Mouse (Mus musculus) kidney, embryonic 14.5 days (tissue): ENCODE results near the gene Cfh. TPM values are rescaled to one million over a fixed set of nuclear protein-coding genes. Genes with fewer than 3 reads are reported as not detected.
"Not testable (repeated sequence)": the region's sequence is repeated elsewhere in the genome, so short reads cannot be mapped to it uniquely, and the experiment has no call there.

Experiments used
- ATAC-seq: fragments of 200-750 bp; cut with Nextera tagmentation; 2 replicates; pipeline ENCODE4 v1.8.0; 2017; ENCODE audit warnings: moderate number of reproducible peaks, mild to moderate bottlenecking, moderate TSS enrichment, moderate library complexity; ENCODE audit not compliant: low FRiP score, low TSS enrichment
- H3K27ac ChIP-seq: fragments of 300-500 bp; sonication (generic); 2 replicates; pipeline ENCODE4 v1.5.1; 2014; ENCODE audit warnings: low read depth, mild to moderate bottlenecking, low read length, moderate library complexity, mixed read lengths
- H3K27me3 ChIP-seq: fragments of 300-500 bp; sonication (generic); 2 replicates; pipeline ENCODE4 v1.6.1; 2014; ENCODE audit warnings: mild to moderate bottlenecking, low read length; ENCODE audit not compliant: control insufficient read depth, insufficient read depth
- H3K36me3 ChIP-seq: fragments of 300-500 bp; sonication (generic); 2 replicates; pipeline ENCODE4 v1.6.1; 2014; ENCODE audit warnings: low read length, mixed read lengths; ENCODE audit not compliant: control insufficient read depth, insufficient read depth
- H3K4me1 ChIP-seq: fragments of 300-500 bp; sonication (generic); 2 replicates; pipeline ENCODE4 v1.6.1; 2014; ENCODE audit warnings: low read length, mixed read lengths; ENCODE audit not compliant: control insufficient read depth, insufficient read depth
- H3K4me2 ChIP-seq: fragments of 300-500 bp; sonication (generic); replicated peaks from 2 replicates; pipeline ENCODE4 v1.6.1; 2014; ENCODE audit warnings: low read depth, mild to moderate bottlenecking, low read length
- H3K4me3 ChIP-seq: fragments of 300-500 bp; sonication (generic); 2 replicates; pipeline ENCODE4 v1.5.1; 2014; ENCODE audit warnings: mild to moderate bottlenecking, low read length
- H3K9ac ChIP-seq: fragments of 300-500 bp; sonication (generic); 2 replicates; pipeline ENCODE4 v1.6.1; 2014; ENCODE audit warnings: low read depth, mild to moderate bottlenecking, low read length, moderate library complexity
- H3K9me3 ChIP-seq: fragments of 300-500 bp; sonication (generic); 2 replicates; pipeline ENCODE4 v1.6.1; 2016; ENCODE audit warnings: low read length; ENCODE audit not compliant: control insufficient read depth
- WGBS: fragments of 180-500 bp; shearing (Covaris S2); extraction: QIAGEN DNeasy Blood & Tissue Kit; methylation state at CpG from one replicate; pipeline ENCODE4 v1.1.7; 2014; 5-methylcytosine and 5-hydroxymethylcytosine counted together
- polyA plus RNA-seq: library from polyadenylated mRNA; unstranded; fragments of >200 nt; fragmentation: Nextera tagmentation; extraction: Ambion mirVana; gene quantifications from 2 replicates; pipeline ENCODE4 v1.2.1, GENCODE M21; 2014

The Cfh gene
- 119 and 147 TPM in 2 replicates for polyA plus RNA-seq

- H3K36me3 ChIP-seq, H3K27me3 ChIP-seq, H3K9me3 ChIP-seq, H3K4me1 ChIP-seq, H3K9ac ChIP-seq, ATAC-seq: not testable (repeated sequence)
- 0 out of 2 replicates have a peak within 1 kb of the TSS, but pooled peaks have one; percentile 26 for H3K27ac ChIP-seq
- peak within 1 kb of the TSS; percentile 29; the same call in 1 of the 2 replicates for H3K4me3 ChIP-seq
- peak within 1 kb of the TSS; percentile 17; the same call in 1 of the 2 replicates for H3K4me2 ChIP-seq
These were observed at the start of gene Cfh for GRCm38 (mm10) chr1:140183664-140184063. Gene Cfh, minus strand, starts transcription at chr1:140183764.

- Histone ChIP-seq H3K36me3 (no peaks in the 10 kb centered on the region), H3K4me2 (no peak overlapping the region), H3K4me1 (no peaks in the 10 kb centered on the region), H3K27ac (no peak overlapping the region), H3K9me3 (no peaks in the 10 kb centered on the region), H3K27me3 (no peaks in the 10 kb centered on the region), H3K9ac (no peak overlapping the region), H3K4me3 (no peak overlapping the region)
- 82% methylated on average over 8 of the region's 8 CpGs for WGBS
- ATAC-seq = no peak
These were observed 43.1 kb upstream of the Cfh start for GRCm38 (mm10) chr1:140226673-140227072.

- 30% methylated on average over 3 of the region's 3 CpGs for WGBS
- Histone ChIP-seq H3K9ac (no peak overlapping the region), H3K4me1 (no peaks in the 10 kb centered on the region), H3K4me3 (no peak overlapping the region), H3K4me2 (no peak overlapping the region), H3K27me3 (no peaks in the 10 kb centered on the region), H3K27ac (no peak overlapping the region), H3K9me3 (no peaks in the 10 kb centered on the region), H3K36me3 (no peaks in the 10 kb centered on the region)
- no peak for ATAC-seq
These were observed 41.7 kb upstream of the Cfh start for GRCm38 (mm10) chr1:140225221-140225620.

- H3K9me3 ChIP-seq = no peaks in the 10 kb centered on the region; the same call in 1 of the 2 replicates
- H3K36me3 ChIP-seq = no peaks in the 10 kb centered on the region
- H3K27me3 ChIP-seq = no peaks in the 10 kb centered on the region
- no peak for ATAC-seq
- H3K4me3 ChIP-seq = no peak overlapping the region
- H3K9ac ChIP-seq = no peak overlapping the region
- WGBS = 88% methylated on average over 2 of the region's 2 CpGs
- H3K4me2 ChIP-seq = no peak overlapping the region
- no peaks in the 10 kb centered on the region for H3K4me1 ChIP-seq
- no peak overlapping the region for H3K27ac ChIP-seq
These were observed 21.8 kb upstream of the Cfh start for GRCm38 (mm10) chr1:140205329-140205728.

- WGBS = 92% methylated on average over 2 of the region's 2 CpGs
- H3K4me1 ChIP-seq, H3K9ac ChIP-seq, H3K27me3 ChIP-seq, H3K36me3 ChIP-seq, H3K9me3 ChIP-seq, H3K27ac ChIP-seq, H3K4me2 ChIP-seq, ATAC-seq, H3K4me3 ChIP-seq: not testable (repeated sequence)
These were observed 4.9 kb upstream of the Cfh start for GRCm38 (mm10) chr1:140188500-140188899.

- Histone ChIP-seq H3K9ac (no peak overlapping the region), H3K4me1 (no peaks in the 10 kb centered on the region), H3K27ac (0 out of 2 replicates have a peak overlapping the region, but pooled peaks have one; percentile 26), H3K4me3 (peak overlapping the region; percentile 29; the same call in 1 of the 2 replicates), H3K36me3 (no peaks in the 10 kb centered on the region), H3K4me2 (peak overlapping the region; percentile 17; the same call in 1 of the 2 replicates), H3K27me3 (no peaks in the 10 kb centered on the region), H3K9me3 (no peaks in the 10 kb centered on the region)
- ATAC-seq = peak; percentile 87
- WGBS = 34% methylated on average over 2 of the region's 2 CpGs
These were observed 356 bp downstream of the Cfh start for GRCm38 (mm10) chr1:140183208-140183607.

- ATAC-seq = no peak
- Histone ChIP-seq H3K36me3 (no peaks in the 10 kb centered on the region), H3K27ac (no peak overlapping the region), H3K9me3 (no peaks in the 10 kb centered on the region), H3K4me3 (0 out of 2 replicates have a peak overlapping the region, but pooled peaks have one; percentile 0), H3K9ac (no peak overlapping the region), H3K27me3 (no peaks in the 10 kb centered on the region), H3K4me1 (no peaks in the 10 kb centered on the region), H3K4me2 (no peak overlapping the region; the same call in 1 of the 2 replicates)
- WGBS = 61% methylated on average over 1 of the region's 1 CpGs
These were observed 3.4 kb downstream of the Cfh start for GRCm38 (mm10) chr1:140180125-140180524.

GRCm38 (mm10) chr1:140175442-140175841 is 8.1 kb downstream of the Cfh start:
- no peak overlapping the region for H3K4me2 ChIP-seq
- H3K4me1 ChIP-seq = no peaks in the 10 kb centered on the region
- no peaks in the 10 kb centered on the region for H3K27me3 ChIP-seq
- H3K9me3 ChIP-seq = no peaks in the 10 kb centered on the region
- H3K27ac ChIP-seq = no peak overlapping the region
- no peak for ATAC-seq
- H3K4me3 ChIP-seq = no peak overlapping the region
- WGBS = 88% methylated on average over 2 of the region's 2 CpGs
- H3K9ac ChIP-seq = no peak overlapping the region
- H3K36me3 ChIP-seq = no peaks in the 10 kb centered on the region

- Histone ChIP-seq H3K9ac (no peak overlapping the region), H3K27ac (no peak overlapping the region), H3K9me3 (no peaks in the 10 kb centered on the region), H3K36me3 (no peaks in the 10 kb centered on the region), H3K4me3 (no peak overlapping the region), H3K4me2 (no peak overlapping the region), H3K27me3 (no peaks in the 10 kb centered on the region), H3K4me1 (no peaks in the 10 kb centered on the region)
- WGBS = 41% methylated on average over 4 of the region's 4 CpGs
- no peak for ATAC-seq
These were observed 11.9 kb downstream of the Cfh start for GRCm38 (mm10) chr1:140171581-140172154.
